Mouse (Mus musculus) lung, adult 2 months (tissue): ENCODE data around the gene Maml3.

ENCODE experiments used
- CTCF ChIP-seq: fragments of 200-500 bp; IDR thresholded peaks from 2 replicates; pipeline ENCODE4 v1.5.1; 2011; ENCODE audit warnings: mild to moderate bottlenecking, low read length, control low read depth; ENCODE audit not compliant: insufficient read depth
- POLR2A ChIP-seq: fragments of 200-500 bp; IDR thresholded peaks from 2 replicates; pipeline ENCODE4 v1.6.1; 2011; ENCODE audit warnings: low read depth, mild to moderate bottlenecking, control low read depth, low read length, borderline replicate concordance; ENCODE audit errors: extremely low read depth

- TF ChIP-seq POLR2A: no peak
- no peak for TF ChIP-seq CTCF
Observed at GRCm38 (mm10) chr3:51745162-51745561, 359.7 kb downstream of the Maml3 start.
